Mouse (Mus musculus) intestine, embryonic 16.5 days (tissue): ENCODE results near the gene Adam22. TPM values are rescaled to one million over a fixed set of nuclear protein-coding genes. Genes with fewer than 3 reads are reported as not detected.

Source experiments
- ATAC-seq: fragments of 200-750 bp; cut with Nextera tagmentation; 2 replicates; pipeline ENCODE4 v1.8.0; 2017; ENCODE audit warnings: moderate TSS enrichment, moderate library complexity
- H3K27ac ChIP-seq: fragments of 300-500 bp; sonication (generic); 2 replicates; pipeline ENCODE4 v1.5.1; 2014; ENCODE audit warnings: mild to moderate bottlenecking, low read length
- H3K27me3 ChIP-seq: fragments of 300-500 bp; sonication (generic); replicated peaks from 2 replicates; pipeline ENCODE4 v1.6.1; 2014; ENCODE audit warnings: low read length, control low read depth, mixed read lengths; ENCODE audit not compliant: control insufficient read depth, insufficient read depth
- H3K36me3 ChIP-seq: fragments of 300-500 bp; sonication (generic); 2 replicates; pipeline ENCODE4 v1.6.1; 2014; ENCODE audit warnings: low read length, control low read depth; ENCODE audit not compliant: control insufficient read depth, insufficient read depth
- H3K4me1 ChIP-seq: fragments of 300-500 bp; sonication (generic); 2 replicates; pipeline ENCODE4 v1.6.1; 2014; ENCODE audit warnings: low read length, control low read depth, mixed read lengths; ENCODE audit not compliant: control insufficient read depth, insufficient read depth
- H3K4me2 ChIP-seq: fragments of 300-500 bp; sonication (generic); 2 replicates; pipeline ENCODE4 v1.6.1; 2014; ENCODE audit warnings: low read depth, low read length, control low read depth
- H3K4me3 ChIP-seq: fragments of 300-500 bp; sonication (generic); 2 replicates; pipeline ENCODE4 v1.5.1; 2014; ENCODE audit warnings: mild to moderate bottlenecking, low read length
- H3K9ac ChIP-seq: fragments of 300-500 bp; sonication (generic); 2 replicates; pipeline ENCODE4 v1.6.1; 2014; ENCODE audit warnings: low read depth, low read length
- H3K9me3 ChIP-seq: fragments of 300-500 bp; sonication (generic); 2 replicates; pipeline ENCODE4 v1.6.1; 2016; ENCODE audit warnings: low read length, control low read depth; ENCODE audit not compliant: control insufficient read depth
- WGBS: fragments of 180-500 bp; shearing (Covaris S2); extraction: QIAGEN DNeasy Blood & Tissue Kit; methylation state at CpG from one replicate; pipeline ENCODE4 v1.1.7; 2014; 5-methylcytosine and 5-hydroxymethylcytosine counted together
- polyA plus RNA-seq: library from polyadenylated mRNA; unstranded; fragments of >200 nt; fragmentation: Nextera tagmentation; extraction: Ambion mirVana; gene quantifications from 2 replicates; pipeline ENCODE4 v1.2.1, GENCODE M21; 2015

The Adam22 gene
- polyA plus RNA-seq, 1 experiment from 2014 or later, result 2.8 TPM

DNA sequence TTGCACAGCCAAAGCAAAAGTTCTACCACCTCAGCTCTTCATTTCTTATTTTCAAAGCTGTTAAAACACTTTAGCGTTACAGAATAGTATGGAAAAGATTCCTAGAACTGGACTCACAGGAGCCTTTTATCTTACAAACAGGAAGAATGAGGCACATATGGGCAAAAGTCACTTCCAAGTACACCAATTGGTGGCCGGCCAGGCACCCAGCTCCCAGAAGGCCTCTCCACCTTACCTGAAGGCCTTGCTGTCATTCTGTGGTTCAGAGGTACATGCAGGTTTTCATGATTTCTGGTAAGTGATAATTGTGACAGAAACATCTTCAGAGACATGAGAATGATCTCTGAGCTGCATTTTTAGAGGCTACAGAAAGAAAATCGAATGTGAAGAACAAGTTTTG is 24.7 kb downstream of the Adam22 start:
- no peak overlapping the region for H3K4me2 ChIP-seq
- no peaks in the 10 kb centered on the region for H3K4me1 ChIP-seq
- H3K36me3 ChIP-seq, result no peaks in the 10 kb centered on the region
- H3K9me3 ChIP-seq, result no peaks in the 10 kb centered on the region
- ATAC-seq, result no peak
- no peak overlapping the region for H3K27ac ChIP-seq
- no peak overlapping the region for H3K4me3 ChIP-seq
- 79% methylated on average over 3 of the region's 3 CpGs for WGBS
- no peak overlapping the region for H3K9ac ChIP-seq
- no peaks in the 10 kb centered on the region for H3K27me3 ChIP-seq

GRCm38 (mm10) chr5:8341676-8342075 is 26.3 kb downstream of the Adam22 start:
- Histone ChIP-seq H3K4me1 (no peaks in the 10 kb centered on the region), H3K4me2 (no peak overlapping the region), H3K27me3 (no peaks in the 10 kb centered on the region), H3K36me3 (no peaks in the 10 kb centered on the region), H3K4me3 (no peak overlapping the region), H3K9me3 (no peaks in the 10 kb centered on the region), H3K27ac (no peak overlapping the region), H3K9ac (no peak overlapping the region)
- ATAC-seq, result no peak
- WGBS, result 94% methylated on average over 4 of the region's 4 CpGs

- 80% methylated on average over 4 of the region's 4 CpGs for WGBS
- Histone ChIP-seq H3K36me3 (no peaks in the 10 kb centered on the region), H3K27me3 (no peaks in the 10 kb centered on the region), H3K4me2 (no peak overlapping the region), H3K9ac (no peak overlapping the region), H3K4me1 (no peaks in the 10 kb centered on the region), H3K4me3 (no peak overlapping the region), H3K27ac (no peak overlapping the region), H3K9me3 (no peaks in the 10 kb centered on the region)
- no peak for ATAC-seq
These were observed 40.2 kb downstream of the Adam22 start for GRCm38 (mm10) chr5:8327645-8328269.

DNA sequence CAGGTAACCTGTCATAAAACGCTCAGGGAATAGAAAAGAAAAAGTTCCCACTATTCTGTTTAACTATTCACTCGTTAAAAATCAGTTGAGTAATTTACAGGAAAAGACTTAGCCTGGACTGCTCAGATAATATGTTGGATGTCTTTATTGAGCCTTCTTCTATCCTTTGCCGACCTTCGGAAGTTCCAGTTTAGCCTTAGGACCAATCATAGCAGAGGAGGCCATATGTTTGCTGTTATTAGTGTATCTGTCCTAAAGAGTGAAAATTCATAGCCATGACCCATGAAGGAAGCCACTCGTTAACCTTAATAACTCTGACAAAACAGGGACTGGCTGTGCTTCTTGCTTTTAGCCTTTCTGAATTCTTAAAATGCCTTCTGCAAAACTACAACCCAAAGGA is 41.3 kb downstream of the Adam22 start:
- no peaks in the 10 kb centered on the region for H3K4me1 ChIP-seq
- no peak overlapping the region for H3K9ac ChIP-seq
- no peaks in the 10 kb centered on the region for H3K27me3 ChIP-seq
- H3K9me3 ChIP-seq, result no peaks in the 10 kb centered on the region
- no peak overlapping the region for H3K4me3 ChIP-seq
- 77% methylated on average over 5 of the region's 5 CpGs for WGBS
- no peak for ATAC-seq
- H3K27ac ChIP-seq, result no peak overlapping the region
- no peak overlapping the region for H3K4me2 ChIP-seq
- H3K36me3 ChIP-seq, result no peaks in the 10 kb centered on the region

DNA sequence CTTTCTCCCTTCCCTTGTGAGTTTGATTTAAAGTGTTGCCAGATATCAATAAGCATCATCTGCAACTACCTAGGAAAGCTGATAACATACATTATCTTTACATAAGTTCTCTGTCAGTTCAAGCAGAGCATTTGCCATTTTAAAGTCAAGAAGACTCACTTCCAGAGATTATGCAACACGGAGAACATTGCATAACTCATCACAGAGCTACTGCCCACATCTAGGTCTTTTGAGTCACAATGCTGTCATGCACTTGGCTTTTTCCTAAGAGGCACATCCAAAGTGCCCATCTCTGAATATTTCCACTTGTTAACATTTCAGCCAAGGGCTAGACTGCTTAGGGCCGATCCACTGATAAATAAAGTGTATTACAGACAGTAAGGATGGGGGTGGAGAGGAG is 55.6 kb downstream of the Adam22 start:
- Histone ChIP-seq H3K9me3 (no peaks in the 10 kb centered on the region), H3K9ac (no peak overlapping the region), H3K4me3 (no peak overlapping the region), H3K36me3 (no peaks in the 10 kb centered on the region), H3K4me2 (no peak overlapping the region), H3K27ac (no peak overlapping the region), H3K4me1 (no peaks in the 10 kb centered on the region), H3K27me3 (no peaks in the 10 kb centered on the region)
- WGBS, result 92% methylated on average over 2 of the region's 2 CpGs
- no peak for ATAC-seq

DNA sequence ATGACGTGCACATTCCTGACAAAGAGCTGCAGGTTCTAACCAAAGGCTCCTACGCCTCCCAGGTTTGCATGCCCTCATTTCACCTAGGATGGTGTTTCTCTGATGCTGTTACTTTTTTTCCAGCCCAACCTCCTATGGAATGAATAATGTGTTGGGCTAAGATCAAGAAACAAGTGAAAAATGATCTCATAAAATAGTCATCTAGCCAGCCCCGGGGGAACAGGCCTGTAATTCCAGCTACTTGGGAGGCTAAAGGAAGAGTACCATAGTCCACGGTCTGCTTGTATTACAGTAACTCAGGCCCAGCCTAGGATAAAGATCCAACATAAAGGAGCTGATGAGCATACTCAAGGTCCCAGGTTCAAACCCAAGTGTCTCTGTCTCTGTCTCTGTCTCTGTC is 57.1 kb downstream of the Adam22 start:
- Histone ChIP-seq H3K4me2 (no peak overlapping the region), H3K9ac (no peak overlapping the region), H3K36me3 (no peaks in the 10 kb centered on the region), H3K4me1 (no peaks in the 10 kb centered on the region), H3K4me3 (no peak overlapping the region), H3K9me3 (no peaks in the 10 kb centered on the region), H3K27me3 (no peaks in the 10 kb centered on the region), H3K27ac (no peak overlapping the region)
- ATAC-seq, result no peak
- WGBS, result 65% methylated on average over 4 of the region's 4 CpGs

DNA sequence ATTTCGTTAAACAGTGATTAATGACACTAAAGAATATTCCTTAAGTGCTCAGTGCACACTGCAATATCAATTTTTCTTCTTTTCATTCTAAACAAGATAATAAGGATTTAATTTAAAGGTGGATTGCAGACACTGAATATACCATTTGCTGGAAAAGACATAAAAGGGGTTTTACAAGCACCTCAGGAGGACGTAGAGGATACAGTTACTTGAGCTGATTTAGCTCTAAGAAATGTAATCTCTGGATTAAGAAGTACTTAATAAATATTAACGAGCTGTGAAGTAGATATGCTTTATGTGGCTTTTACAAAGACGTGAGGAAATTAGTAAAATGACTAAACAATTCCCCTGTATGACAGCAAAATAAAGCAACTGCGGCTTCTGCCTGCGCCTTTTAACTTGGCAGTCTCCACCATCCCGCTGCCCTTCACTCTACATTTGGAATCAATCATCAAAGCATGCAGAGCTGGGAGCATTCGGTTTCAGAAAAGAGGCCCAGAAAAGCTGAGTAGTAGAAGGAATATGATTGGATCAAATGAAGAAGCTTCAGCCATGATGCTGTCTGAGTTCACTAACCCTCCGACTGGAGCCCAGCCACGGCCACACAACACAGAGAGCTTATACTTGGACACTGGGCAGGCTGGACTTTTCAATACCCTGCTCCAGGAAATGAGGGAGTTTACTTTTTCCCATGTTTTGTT is 70.1 kb downstream of the Adam22 start:
- H3K4me1 ChIP-seq, result no peaks in the 10 kb centered on the region
- H3K9me3 ChIP-seq, result no peaks in the 10 kb centered on the region
- no peak overlapping the region for H3K4me3 ChIP-seq
- ATAC-seq, result no peak
- no peaks in the 10 kb centered on the region for H3K27me3 ChIP-seq
- no peak overlapping the region for H3K27ac ChIP-seq
- WGBS, result 64% methylated on average over 10 of the region's 10 CpGs
- H3K4me2 ChIP-seq, result no peak overlapping the region
- H3K9ac ChIP-seq, result no peak overlapping the region
- no peaks in the 10 kb centered on the region for H3K36me3 ChIP-seq

DNA sequence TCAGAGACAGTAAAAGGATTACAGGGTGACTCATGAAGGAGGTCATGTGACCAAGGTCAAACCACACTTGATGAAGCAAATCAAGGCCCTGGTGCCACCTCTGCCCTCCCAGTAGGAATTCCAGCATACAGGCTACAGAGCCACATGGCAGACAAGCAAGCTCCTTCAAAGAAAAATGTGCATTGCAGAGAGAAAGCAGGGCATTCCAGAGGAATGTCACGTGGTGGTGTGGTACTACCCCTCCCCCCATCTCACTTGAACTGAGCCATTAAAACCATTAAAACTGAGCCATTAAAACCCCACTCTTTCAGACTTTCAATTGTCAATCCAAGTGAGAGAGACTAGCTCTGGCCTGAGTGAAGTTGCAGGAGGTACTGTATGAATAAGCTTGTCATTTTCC is 74.7 kb downstream of the Adam22 start:
- Histone ChIP-seq H3K36me3 (no peaks in the 10 kb centered on the region), H3K4me3 (no peak overlapping the region), H3K27ac (no peak overlapping the region), H3K9me3 (no peaks in the 10 kb centered on the region), H3K4me1 (no peaks in the 10 kb centered on the region), H3K4me2 (no peak overlapping the region), H3K9ac (no peak overlapping the region), H3K27me3 (no peaks in the 10 kb centered on the region)
- 14% methylated on average over 1 of the region's 1 CpGs for WGBS
- no peak for ATAC-seq

DNA sequence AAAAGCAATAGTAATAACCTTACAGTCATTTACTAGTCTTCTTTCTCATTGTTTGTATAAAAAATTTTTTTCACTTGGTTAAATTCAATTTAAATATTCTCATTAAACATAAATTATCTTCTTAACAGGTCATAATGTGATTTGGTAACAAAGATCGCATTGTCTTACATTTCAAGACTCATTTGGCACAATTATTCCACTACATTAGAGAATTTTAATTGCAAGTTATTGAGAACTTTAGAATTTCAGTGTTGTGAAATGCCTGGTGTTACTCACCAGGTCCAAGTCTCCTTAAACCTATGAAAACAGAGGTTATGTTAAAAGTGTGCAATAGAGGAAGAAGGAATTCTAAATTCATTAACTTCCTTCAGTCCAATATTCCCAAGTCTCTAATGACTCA is 76.5 kb downstream of the Adam22 start:
- WGBS, result 89% methylated on average over 1 of the region's 1 CpGs
- no peak overlapping the region for H3K4me2 ChIP-seq
- ATAC-seq, result no peak

More for the DNA sequence above, 76.5 kb downstream of the Adam22 start:
- Histone ChIP-seq H3K36me3 (no peaks in the 10 kb centered on the region), H3K4me1 (no peaks in the 10 kb centered on the region), H3K27ac (no peak overlapping the region), H3K9ac (no peak overlapping the region), H3K4me3 (no peak overlapping the region), H3K27me3 (no peaks in the 10 kb centered on the region), H3K9me3 (no peaks in the 10 kb centered on the region)
